Mouse (Mus musculus): ENCODE results near the gene Cby1. TPM values are rescaled to one million over a fixed set of nuclear protein-coding genes. Genes with fewer than 3 reads are reported as not detected.
"Not testable (repeated sequence)": the region's sequence is repeated elsewhere in the genome, so short reads cannot be mapped to it uniquely, and the experiment has no call there.

Cby1 gene
- polyA plus RNA-seq, 1 experiment from 2014 or later = 94.6 TPM

DNA sequence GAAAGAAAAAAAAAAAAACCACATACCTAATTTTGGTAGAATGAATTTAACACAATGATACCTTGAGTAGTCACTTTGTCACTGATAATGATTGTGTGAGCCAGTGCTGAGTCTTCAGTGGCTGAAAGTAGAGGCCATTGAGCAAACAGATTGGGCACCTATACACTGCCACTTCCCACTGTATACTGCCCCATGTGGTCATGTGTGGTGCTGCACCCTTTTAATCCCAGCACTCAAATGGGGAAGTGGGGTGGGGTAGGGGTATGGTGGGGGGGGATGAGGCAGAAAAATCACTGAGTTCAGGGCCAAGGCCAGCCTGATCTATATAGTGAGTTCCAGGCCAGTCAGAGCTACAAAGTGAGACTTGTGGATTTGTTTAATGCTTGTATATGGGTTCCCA is 8.4 kb upstream of the Cby1 start:
- Histone ChIP-seq H3K9ac (replicated peaks) (no peak overlapping the region), H3K4me3 (replicated peaks) (no peak overlapping the region), H3K4me2 (no peak overlapping the region), H3K36me3 (peaks cover 28% of the 10 kb centered on the region), H3K9me3 (replicated peaks) (no peaks in the 10 kb centered on the region), H3K27ac (replicated peaks) (no peak overlapping the region), H3K4me1 (no peaks in the 10 kb centered on the region), H3K27me3 (replicated peaks) (no peaks in the 10 kb centered on the region)
- ATAC-seq (ENCODE audit: low FRiP score) = no peak

DNA sequence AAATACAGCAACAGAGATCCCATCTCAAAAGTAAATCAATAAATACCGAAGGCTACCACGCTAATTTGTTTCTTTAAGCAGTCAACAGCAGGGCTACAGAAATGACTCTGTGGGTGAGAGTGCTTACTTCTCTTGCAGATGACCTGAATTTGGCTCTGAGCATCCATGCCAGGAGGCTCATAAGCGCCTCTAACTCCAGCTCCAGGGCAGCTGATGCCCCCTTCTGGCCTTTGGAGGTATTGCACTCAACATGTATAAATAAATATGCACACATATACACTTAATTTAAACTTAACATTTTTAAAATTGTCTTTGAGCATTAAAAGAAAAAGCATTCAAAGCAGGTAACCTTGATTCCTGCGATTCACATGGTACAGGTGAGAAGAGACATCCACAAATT is 7.5 kb upstream of the Cby1 start:
- H3K4me1 ChIP-seq = peaks cover 1% of the 10 kb centered on the region; the same call in 1 of the 2 replicates
- H3K27ac ChIP-seq (replicated peaks) = no peak overlapping the region
- no peaks in the 10 kb centered on the region for H3K9me3 ChIP-seq (replicated peaks)
- no peak for ATAC-seq (ENCODE audit: low FRiP score)
- no peaks in the 10 kb centered on the region for H3K27me3 ChIP-seq (replicated peaks)
- peaks cover 27% of the 10 kb centered on the region for H3K36me3 ChIP-seq
- no peak overlapping the region for H3K4me2 ChIP-seq
- no peak overlapping the region for H3K9ac ChIP-seq (replicated peaks)
- no peak overlapping the region for H3K4me3 ChIP-seq (replicated peaks)
- WGBS = 78% methylated on average over 4 of the region's 4 CpGs

DNA sequence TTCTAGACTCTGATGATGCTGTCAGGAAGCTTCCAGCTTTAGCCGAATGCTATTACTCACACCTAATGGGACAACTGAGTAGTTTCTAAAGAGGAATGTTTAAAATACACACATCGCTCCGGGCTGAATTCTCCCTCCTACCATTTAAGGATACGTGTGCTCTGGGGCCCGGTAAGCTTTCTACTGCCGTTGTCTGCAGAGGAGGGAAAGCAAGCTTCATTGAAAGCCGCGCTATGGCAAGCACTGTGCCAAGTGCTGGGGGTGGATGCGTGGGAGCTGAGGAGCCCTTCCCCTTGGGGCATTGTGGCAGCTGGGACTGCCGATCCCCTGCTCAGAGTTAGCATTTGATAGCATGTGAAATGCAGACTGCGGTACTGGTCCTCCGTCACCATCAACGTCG is 2.5 kb upstream of the Cby1 start:
- no peak overlapping the region for H3K4me2 ChIP-seq
- no peaks in the 10 kb centered on the region; the same call in none of the 2 replicates for H3K36me3 ChIP-seq
- no peaks in the 10 kb centered on the region for H3K27me3 ChIP-seq (replicated peaks)
- no peak for ATAC-seq (ENCODE audit: low FRiP score)
- no peak overlapping the region for H3K27ac ChIP-seq (replicated peaks)
- H3K4me3 ChIP-seq (replicated peaks) = no peak overlapping the region
- 68% methylated on average over 14 of the region's 14 CpGs for WGBS
- no peaks in the 10 kb centered on the region for H3K9me3 ChIP-seq (replicated peaks)
- H3K9ac ChIP-seq (replicated peaks) = no peak overlapping the region
- peaks cover 16% of the 10 kb centered on the region for H3K4me1 ChIP-seq

DNA sequence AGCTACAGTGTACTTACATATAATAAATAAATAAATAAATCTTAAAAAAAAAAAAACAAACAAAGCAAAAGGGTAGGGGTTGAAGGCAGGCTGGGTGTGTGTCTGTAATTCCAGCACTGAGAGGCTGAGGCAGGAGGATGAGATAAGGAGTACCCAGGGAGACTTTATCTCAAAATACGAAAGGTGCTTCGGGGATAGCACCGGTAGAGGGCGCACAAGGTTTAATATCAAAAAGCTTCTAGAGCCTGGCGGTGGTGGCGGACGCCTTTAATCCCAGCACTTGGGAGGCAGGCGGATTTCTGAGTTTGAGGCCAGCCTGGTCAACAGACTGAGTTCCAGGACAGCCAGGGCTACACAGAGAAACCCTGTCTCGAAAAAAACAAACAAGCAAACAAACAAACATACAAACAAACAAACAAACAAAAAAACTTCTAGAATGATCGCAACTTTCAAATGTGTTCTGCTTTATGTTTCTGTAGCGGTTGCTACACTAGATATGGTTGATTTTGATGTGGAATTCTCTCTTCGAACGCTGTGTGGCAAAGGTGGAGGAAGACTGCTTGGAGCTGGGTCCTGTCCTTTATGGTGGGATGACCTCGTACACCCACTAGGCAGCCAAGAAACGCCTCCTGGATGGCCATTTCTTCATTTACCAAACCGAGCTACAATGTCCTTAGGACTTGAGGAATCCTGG is 1.0 kb upstream of the Cby1 start:
- WGBS = 5% methylated on average over 16 of the region's 16 CpGs

DNA sequence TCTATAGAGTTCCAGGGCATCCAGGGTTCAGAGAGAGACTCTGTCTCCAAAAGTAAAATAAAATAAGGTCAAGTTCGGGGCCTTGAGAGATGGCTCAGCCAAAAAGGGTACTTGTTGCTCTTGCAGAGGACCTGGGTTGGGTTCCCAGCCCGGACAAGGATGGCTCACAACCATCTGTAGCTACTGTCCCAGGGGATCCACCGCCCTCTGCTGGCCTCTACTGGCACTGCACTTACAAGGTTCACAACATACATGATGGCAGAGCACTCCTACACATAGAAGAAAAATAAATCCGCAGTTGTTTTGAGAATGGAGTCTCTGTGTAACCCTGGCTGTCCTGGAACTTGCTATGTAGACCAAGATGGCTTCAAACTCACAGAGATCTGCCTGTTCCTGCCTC is 2.9 kb downstream of the Cby1 start:
- Histone ChIP-seq H3K36me3 (peaks cover 34% of the 10 kb centered on the region), H3K27ac (replicated peaks) (no peak overlapping the region), H3K9ac (replicated peaks) (no peak overlapping the region), H3K9me3 (replicated peaks) (no peaks in the 10 kb centered on the region), H3K4me2 (no peak overlapping the region), H3K4me1 (peaks cover 12% of the 10 kb centered on the region), H3K4me3 (replicated peaks) (no peak overlapping the region), H3K27me3 (replicated peaks) (no peaks in the 10 kb centered on the region)
- no peak for ATAC-seq (ENCODE audit: low FRiP score)
- WGBS = 77% methylated on average over 4 of the region's 4 CpGs

More for the DNA sequence above, 1.0 kb upstream of the Cby1 start:
- Histone ChIP-seq H3K27me3 (replicated peaks) (no peaks in the 10 kb centered on the region), H3K9me3 (replicated peaks) (no peaks in the 10 kb centered on the region), H3K27ac (replicated peaks) (peak overlapping the region; percentile 98), H3K4me3 (replicated peaks) (peak overlapping the region; percentile 89), H3K4me1 (peaks cover 16% of the 10 kb centered on the region), H3K9ac (replicated peaks) (peak overlapping the region; percentile 80), H3K36me3 (peaks cover 11% of the 10 kb centered on the region), H3K4me2 (peak overlapping the region; percentile 77)
- ATAC-seq (ENCODE audit: low FRiP score) = peak; percentile 22; the same call in 1 of the 2 replicates

DNA sequence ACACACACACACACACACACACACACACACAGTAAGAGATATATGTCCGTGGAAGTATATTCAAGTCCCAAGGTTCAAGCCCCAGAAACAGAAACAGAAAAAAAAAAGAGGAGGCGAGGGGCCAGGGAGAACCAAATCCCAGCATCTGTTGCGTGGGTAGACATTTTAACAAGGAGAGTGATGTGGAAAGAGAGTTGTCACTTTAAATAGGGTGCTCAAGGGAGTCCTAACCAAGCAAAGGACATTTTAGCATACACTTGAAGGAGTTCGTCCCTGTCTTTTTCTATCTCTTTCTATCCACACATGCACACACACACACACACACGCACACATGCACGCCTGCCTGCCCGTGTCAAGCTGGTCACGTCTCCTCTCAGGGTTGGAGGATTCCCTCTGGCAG is 5.7 kb downstream of the Cby1 start:
- no peaks in the 10 kb centered on the region for H3K9me3 ChIP-seq (replicated peaks)
- no peak overlapping the region for H3K27ac ChIP-seq (replicated peaks)
- no peak overlapping the region for H3K4me3 ChIP-seq (replicated peaks)
- no peak overlapping the region for H3K9ac ChIP-seq (replicated peaks)
- H3K36me3 ChIP-seq = peaks cover 47% of the 10 kb centered on the region
- no peaks in the 10 kb centered on the region for H3K27me3 ChIP-seq (replicated peaks)
- ATAC-seq (ENCODE audit: low FRiP score) = no peak
- no peak overlapping the region for H3K4me2 ChIP-seq
- H3K4me1 ChIP-seq = peaks cover 5% of the 10 kb centered on the region
- 96% methylated on average over 8 of the region's 8 CpGs for WGBS

DNA sequence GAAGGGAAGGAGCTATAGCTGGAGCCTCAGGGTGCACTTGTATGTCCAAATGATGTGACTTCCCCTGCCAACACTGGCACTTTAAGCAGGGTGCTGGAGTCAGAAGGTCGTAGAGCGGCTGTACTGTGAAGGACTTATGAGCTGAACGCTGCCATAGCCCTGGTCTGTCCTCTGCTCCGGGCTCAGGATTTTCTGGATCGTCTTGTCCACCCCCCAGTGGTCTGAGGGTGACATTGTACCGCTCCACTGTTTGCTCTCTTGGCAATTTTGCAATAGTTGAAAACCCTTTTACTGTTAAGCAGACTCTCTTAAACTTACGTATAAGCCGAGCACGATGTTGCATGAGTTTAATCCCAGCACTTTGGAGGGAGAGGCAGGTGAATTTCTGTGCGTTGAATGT is 10.2 kb downstream of the Cby1 start:
- Histone ChIP-seq H3K9ac (replicated peaks) (no peak overlapping the region), H3K4me3 (replicated peaks) (no peak overlapping the region), H3K4me2 (no peak overlapping the region), H3K27ac (replicated peaks) (no peak overlapping the region), H3K4me1 (peaks cover 7% of the 10 kb centered on the region), H3K36me3 (peaks cover 49% of the 10 kb centered on the region), H3K9me3 (replicated peaks) (no peaks in the 10 kb centered on the region), H3K27me3 (replicated peaks) (no peaks in the 10 kb centered on the region)
- 77% methylated on average over 10 of the region's 10 CpGs for WGBS
- ATAC-seq (ENCODE audit: low FRiP score) = no peak

DNA sequence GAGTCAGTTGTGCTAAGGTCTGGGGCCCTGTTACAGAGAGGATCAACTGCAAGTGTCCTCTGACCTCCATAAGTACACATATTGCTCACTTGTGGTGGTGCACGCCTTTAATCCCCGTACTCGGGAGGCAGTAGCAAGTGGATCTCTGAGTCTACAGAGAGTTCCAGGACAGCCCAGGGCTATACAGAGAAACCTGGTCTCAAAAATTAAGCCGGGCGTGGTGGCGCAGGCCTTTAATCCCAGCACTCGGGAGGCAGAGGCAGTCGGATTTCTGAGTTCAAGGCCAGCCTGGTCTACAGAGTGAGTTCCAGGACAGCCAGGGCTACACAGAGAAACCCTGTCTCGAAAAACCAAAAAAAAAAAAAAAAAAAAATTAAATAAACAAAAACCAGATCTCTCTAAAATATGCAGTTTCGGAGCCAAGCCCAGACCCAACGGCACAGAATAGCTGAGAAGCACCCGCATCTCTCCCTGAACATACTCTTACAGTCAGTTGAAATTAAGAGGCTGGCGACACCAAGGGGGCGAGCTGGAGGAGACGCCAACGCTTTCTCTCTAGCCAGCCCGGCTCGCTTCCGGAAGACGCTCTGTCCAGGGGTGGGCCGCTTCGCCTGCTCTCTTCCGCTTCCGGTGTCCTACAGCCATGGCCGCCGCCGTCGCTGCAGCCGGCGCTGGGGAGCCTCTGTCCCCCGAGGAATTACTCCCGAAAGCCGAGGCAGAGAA is 11.4 kb downstream of the Cby1 start, which contains the start of gene Tomm22:
Gene Tomm22 (plus strand): TSS at position 613 of the 723 bp plus-strand sequence.
- H3K4me3 ChIP-seq (replicated peaks) = peak within 1 kb of the TSS; percentile 86
- peak within 1 kb of the TSS; percentile 77 for H3K9ac ChIP-seq (replicated peaks)
- 21% methylated on average over 33 of the region's 33 CpGs for WGBS
- no peaks in the 10 kb centered on the region for H3K27me3 ChIP-seq (replicated peaks)
- peak within 1 kb of the TSS; percentile 64 for H3K27ac ChIP-seq (replicated peaks)
- ATAC-seq (ENCODE audit: low FRiP score) = peak; percentile 94
- peaks cover 7% of the 10 kb centered on the region for H3K4me1 ChIP-seq
- H3K4me2 ChIP-seq = peak within 1 kb of the TSS; percentile 76
- no peaks in the 10 kb centered on the region for H3K9me3 ChIP-seq (replicated peaks)
- peaks cover 58% of the 10 kb centered on the region for H3K36me3 ChIP-seq

DNA sequence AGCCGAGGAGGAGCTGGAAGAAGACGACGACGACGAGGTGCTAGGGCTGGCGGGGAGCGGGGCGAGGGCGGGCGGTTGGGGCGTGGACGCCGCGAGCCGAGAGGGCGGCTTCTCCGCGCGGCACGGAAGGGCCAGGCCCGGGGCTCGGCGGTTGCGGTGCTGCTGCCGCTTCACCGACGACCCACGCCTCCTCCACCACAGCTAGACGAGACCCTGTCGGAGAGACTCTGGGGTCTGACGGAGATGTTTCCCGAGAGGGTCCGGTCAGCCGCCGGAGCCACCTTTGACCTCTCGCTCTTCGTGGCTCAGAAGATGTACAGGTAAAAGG is 11.9 kb downstream of the Cby1 start:
- peak; percentile 55 for ATAC-seq (ENCODE audit: low FRiP score)
- Histone ChIP-seq H3K27ac (replicated peaks) (peak overlapping the region; percentile 64), H3K4me3 (replicated peaks) (peak overlapping the region; percentile 86), H3K4me1 (peaks cover 7% of the 10 kb centered on the region), H3K27me3 (replicated peaks) (no peaks in the 10 kb centered on the region), H3K36me3 (peaks cover 56% of the 10 kb centered on the region), H3K9ac (replicated peaks) (peak overlapping the region; percentile 77), H3K9me3 (replicated peaks) (no peaks in the 10 kb centered on the region), H3K4me2 (peak overlapping the region; percentile 76)
- under 1% methylated on average over 37 of the region's 37 CpGs for WGBS

DNA sequence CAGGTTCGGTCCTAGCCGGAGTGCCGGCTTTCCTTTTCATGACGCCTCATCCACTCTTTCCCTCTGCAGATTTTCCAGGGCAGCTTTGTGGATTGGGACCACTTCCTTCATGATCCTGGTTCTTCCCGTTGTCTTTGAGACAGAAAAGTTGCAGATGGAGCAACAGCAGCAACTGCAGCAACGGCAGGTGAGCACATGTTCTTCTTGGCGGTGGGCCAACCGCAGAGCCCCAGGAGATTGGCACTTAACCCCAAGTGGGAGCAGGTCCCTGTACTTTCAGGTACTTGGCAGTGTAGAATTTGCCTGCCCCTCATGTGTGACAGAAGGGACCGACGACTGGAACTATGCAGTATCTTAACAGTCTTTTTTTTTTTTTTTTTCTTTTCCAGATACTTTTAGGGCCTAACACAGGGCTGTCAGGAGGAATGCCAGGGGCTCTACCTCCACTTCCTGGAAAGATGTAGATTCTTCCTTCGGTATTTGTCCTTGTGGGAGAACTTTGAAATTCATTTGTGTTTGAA is 12.9 kb downstream of the Cby1 start:
- Histone ChIP-seq H3K4me3 (replicated peaks) (peak overlapping the region; percentile 86), H3K36me3 (peaks cover 56% of the 10 kb centered on the region), H3K4me2 (peak overlapping the region; percentile 76)
- ATAC-seq (ENCODE audit: low FRiP score); H3K27ac ChIP-seq (replicated peaks); H3K9me3 ChIP-seq (replicated peaks); H3K9ac ChIP-seq (replicated peaks); H3K4me1 ChIP-seq; H3K27me3 ChIP-seq (replicated peaks): not testable (repeated sequence)
- 84% methylated on average over 11 of the region's 11 CpGs for WGBS

DNA sequence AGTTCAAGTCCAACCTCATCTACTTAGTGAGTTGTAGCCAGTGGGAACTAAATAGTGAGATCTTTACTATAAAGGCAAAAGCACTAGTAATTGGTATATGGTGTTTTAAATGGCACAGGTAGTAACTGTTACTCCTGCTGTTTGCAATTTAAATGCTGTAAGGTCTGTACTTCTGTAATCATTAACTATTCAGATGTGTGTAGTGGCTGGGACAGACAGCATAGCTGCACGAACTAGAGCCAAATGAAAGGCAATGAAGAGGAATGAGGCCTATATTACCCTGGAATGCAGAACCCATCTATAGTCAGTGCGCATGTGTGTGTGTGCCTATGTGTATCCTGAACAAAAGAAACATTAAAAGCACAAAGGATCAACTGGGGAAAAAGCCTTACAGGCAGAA is 18.9 kb downstream of the Cby1 start:
- WGBS = 79% methylated on average over 2 of the region's 2 CpGs
- Histone ChIP-seq H3K4me1 (peaks cover 17% of the 10 kb centered on the region), H3K9me3 (replicated peaks) (no peaks in the 10 kb centered on the region), H3K36me3 (peaks cover 38% of the 10 kb centered on the region), H3K4me3 (replicated peaks) (no peak overlapping the region), H3K27me3 (replicated peaks) (no peaks in the 10 kb centered on the region), H3K27ac (replicated peaks) (no peak overlapping the region), H3K4me2 (no peak overlapping the region), H3K9ac (replicated peaks) (no peak overlapping the region)
- ATAC-seq (ENCODE audit: low FRiP score) = no peak

DNA sequence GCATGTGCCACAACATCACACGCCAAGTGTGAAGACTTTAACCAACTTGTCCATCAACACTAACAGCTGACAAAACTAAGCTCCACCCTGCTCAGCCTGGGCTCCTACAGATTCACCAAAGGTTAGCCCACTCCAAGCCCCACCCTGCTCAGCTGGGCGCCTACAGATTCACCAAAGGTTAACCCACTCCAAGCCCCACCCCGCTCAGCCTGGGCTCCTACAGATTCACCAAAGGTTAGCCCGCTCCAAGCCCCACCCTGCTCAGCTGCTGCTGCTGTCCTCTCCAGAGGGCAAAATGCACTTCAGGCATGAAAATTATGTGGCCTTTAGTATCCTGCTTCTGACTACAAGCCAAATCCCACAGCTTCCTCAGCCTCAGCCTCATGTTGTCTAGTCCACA is 23.0 kb downstream of the Cby1 start:
- no peak for ATAC-seq (ENCODE audit: low FRiP score)
- no peak overlapping the region for H3K4me3 ChIP-seq (replicated peaks)
- 93% methylated on average over 4 of the region's 4 CpGs for WGBS
- no peak overlapping the region for H3K27ac ChIP-seq (replicated peaks)
- no peaks in the 10 kb centered on the region for H3K9me3 ChIP-seq (replicated peaks)
- H3K27me3 ChIP-seq (replicated peaks) = no peaks in the 10 kb centered on the region
- H3K4me2 ChIP-seq = no peak overlapping the region
- peaks cover 54% of the 10 kb centered on the region for H3K4me1 ChIP-seq
- no peak overlapping the region for H3K9ac ChIP-seq (replicated peaks)
- peaks cover under 1% of the 10 kb centered on the region; the same call in 1 of the 2 replicates for H3K36me3 ChIP-seq
